Mouse (Mus musculus): Measurements from ENCODE around the gene Gm44790.

- no peak for TF ChIP-seq CHD1 (IDR thresholded peaks at IDR 0.05; ENCODE audit: low read depth, low read length)
- no peak for TF ChIP-seq EP300 (IDR thresholded peaks at IDR 0.05; ENCODE audit: low read depth in 1 of 2, low read length in 2 of 2)
- TF ChIP-seq USF1 (IDR thresholded peaks at IDR 0.05; ENCODE audit: low read depth, low read length): no peak
- TF ChIP-seq POLR2AphosphoS2 (IDR thresholded peaks at IDR 0.05; ENCODE audit: low read length): no peak
- TF ChIP-seq POLR2A (IDR thresholded peaks at IDR 0.05; ENCODE audit: control insufficient read depth in 1 of 2, insufficient read depth in 1 of 2, low read depth in 1 of 2, low read length in 2 of 2, poor library complexity in 1 of 2): no peak
Observed at GRCm38 (mm10) chr6:86419239-86419638, 7.2 kb upstream of the Gm44790 start.
